Mouse (Mus musculus): ENCODE results near the gene Ddias. TPM values are rescaled to one million over a fixed set of nuclear protein-coding genes. Genes with fewer than 3 reads are reported as not detected.

Ddias gene
- polyA plus RNA-seq, 1 experiment: 0.20 TPM

DNA sequence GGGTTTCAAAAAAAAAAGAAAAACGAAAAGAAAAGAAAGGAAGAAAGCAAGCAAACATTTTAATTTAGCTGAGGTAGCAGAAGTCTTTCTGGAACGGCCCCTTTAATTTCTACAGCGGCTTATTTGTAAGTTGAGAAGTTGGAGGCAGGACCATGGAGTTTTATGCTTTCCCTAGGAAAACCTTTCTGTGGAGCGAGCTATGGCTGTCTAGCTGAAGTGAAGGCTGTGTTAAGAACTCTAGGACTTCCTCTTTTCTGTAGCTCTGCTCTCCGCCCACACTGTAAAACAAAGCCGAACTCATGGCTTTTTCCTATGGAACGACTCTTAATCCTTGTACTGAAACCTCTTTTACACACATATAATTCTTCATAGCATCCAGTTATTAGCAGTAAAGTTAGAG, 2.5 kb upstream of the Ddias start:
- no peak for TF ChIP-seq CTCF (IDR thresholded peaks at IDR 0.05; ENCODE audit: borderline replicate concordance, insufficient read depth, low read depth, low read length)
- TF ChIP-seq POLR2A (IDR thresholded peaks at IDR 0.05; ENCODE audit: borderline replicate concordance, insufficient read depth, low read length): no peak
- 55% methylated on average over 7 of the region's 7 CpGs for WGBS
- Histone ChIP-seq H3K4me1 (ENCODE audit: control insufficient read depth, insufficient read depth, low read length) (no peaks in the 10 kb centered on the region; the same call in 1 of the 2 replicates), H3K27ac (ENCODE audit: insufficient read depth, low read length) (no peak overlapping the region), H3K27me3 (ENCODE audit: control insufficient read depth, insufficient read depth, low read length) (no peaks in the 10 kb centered on the region), H3K4me3 (replicated peaks; ENCODE audit: insufficient read depth, low read depth, low read length) (no peak overlapping the region)
- DNase-seq: no peak

DNA sequence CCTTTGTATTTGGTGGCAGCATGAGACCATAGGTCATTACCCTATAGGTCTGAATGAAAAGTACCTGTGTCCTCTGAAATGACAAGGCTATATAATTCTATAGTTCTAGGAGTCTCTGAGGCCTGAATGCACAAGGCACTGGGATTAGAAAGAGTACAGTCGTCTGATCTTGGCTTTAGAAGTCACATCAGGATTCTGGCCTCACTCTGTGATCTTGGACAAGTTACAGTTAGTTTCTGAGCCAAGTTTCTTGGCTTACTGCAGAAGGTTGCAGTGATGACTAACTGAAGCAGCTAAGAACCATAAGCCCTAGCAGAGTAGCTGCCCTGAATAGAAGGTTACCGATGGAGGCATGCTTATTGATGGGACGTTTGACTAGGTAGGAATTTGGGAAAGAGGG, 2.0 kb upstream of the Ddias start:
- WGBS: 27% methylated on average over 3 of the region's 3 CpGs
- Histone ChIP-seq H3K27ac (ENCODE audit: insufficient read depth, low read length) (no peak overlapping the region), H3K4me1 (ENCODE audit: control insufficient read depth, insufficient read depth, low read length) (no peaks in the 10 kb centered on the region; the same call in 1 of the 2 replicates), H3K4me3 (replicated peaks; ENCODE audit: insufficient read depth, low read depth, low read length) (no peak overlapping the region), H3K27me3 (ENCODE audit: control insufficient read depth, insufficient read depth, low read length) (no peaks in the 10 kb centered on the region)
- DNase-seq: peak in 1 of 2 experiments; percentile 47
- TF ChIP-seq CTCF (IDR thresholded peaks at IDR 0.05; ENCODE audit: borderline replicate concordance, insufficient read depth, low read depth, low read length) (no peak), POLR2A (IDR thresholded peaks at IDR 0.05; ENCODE audit: borderline replicate concordance, insufficient read depth, low read length) (no peak)

DNA sequence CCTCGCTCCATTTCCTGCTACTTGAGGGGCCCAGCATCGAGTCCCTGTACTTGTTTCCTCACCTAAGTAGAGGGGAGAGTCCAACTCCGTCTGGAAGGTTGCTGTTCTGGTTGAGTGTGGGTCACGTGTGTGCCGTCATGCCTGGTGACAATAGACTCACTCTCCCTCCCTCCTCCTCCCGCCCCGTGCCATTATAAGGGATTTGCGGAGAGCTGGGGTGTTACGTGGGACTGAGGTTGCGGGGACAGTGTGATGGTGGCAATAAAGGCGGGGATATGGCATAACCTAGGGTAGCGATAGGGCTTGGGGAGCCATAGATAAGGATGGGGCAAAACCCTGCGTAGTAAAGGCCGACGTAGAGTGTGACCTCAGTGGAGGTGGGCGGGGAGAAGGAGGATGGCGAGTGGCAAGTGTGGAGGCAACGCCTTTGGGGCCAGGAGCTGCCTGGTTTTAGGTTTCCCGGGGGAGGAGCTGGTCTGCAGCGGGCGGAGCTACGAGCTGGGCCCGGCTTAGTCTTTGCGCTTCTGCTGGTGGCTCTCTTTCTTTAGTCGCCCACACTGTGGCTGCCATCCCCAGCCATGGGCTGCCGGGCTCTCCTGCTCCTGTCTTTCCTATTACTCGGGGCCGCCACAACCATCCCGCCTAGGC, 838 bp upstream of the Ddias start:
- DNase-seq: peak; percentile 93 to 95
- TF ChIP-seq CTCF (IDR thresholded peaks at IDR 0.05; ENCODE audit: borderline replicate concordance, insufficient read depth, low read depth, low read length) (no peak), POLR2A (IDR thresholded peaks at IDR 0.05; ENCODE audit: borderline replicate concordance, insufficient read depth, low read length) (peak; percentile 77; the same call in 1 of the 2 replicates)
- WGBS: under 1% methylated on average over 29 of the region's 29 CpGs
- Histone ChIP-seq H3K27me3 (ENCODE audit: control insufficient read depth, insufficient read depth, low read length) (no peaks in the 10 kb centered on the region), H3K4me3 (replicated peaks; ENCODE audit: insufficient read depth, low read depth, low read length) (peak overlapping the region; percentile 90), H3K4me1 (ENCODE audit: control insufficient read depth, insufficient read depth, low read length) (no peaks in the 10 kb centered on the region; the same call in 1 of the 2 replicates), H3K27ac (ENCODE audit: insufficient read depth, low read length) (peak overlapping the region; percentile 96)

DNA sequence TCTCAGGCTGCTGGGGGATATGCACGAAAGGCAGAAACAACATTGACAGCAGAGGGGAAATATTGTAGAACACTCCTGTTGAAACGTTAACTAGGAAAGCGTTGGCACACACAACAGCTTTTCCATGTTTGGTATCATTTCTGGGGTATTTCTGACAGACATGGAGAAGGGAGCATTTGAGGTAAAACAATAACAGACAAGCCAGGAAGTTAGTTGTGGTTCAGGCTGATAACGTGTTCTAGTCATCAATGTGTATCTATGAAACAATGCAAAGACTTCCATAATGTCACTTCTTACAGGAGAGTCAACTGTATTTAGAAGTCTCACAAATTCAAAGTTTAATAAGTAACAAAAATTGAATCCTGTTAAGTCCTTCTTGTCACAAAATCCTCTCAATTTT, 2.5 kb downstream of the Ddias start:
- 89% methylated on average over 4 of the region's 4 CpGs for WGBS
- Histone ChIP-seq H3K4me3 (replicated peaks; ENCODE audit: insufficient read depth, low read depth, low read length) (no peak overlapping the region), H3K27me3 (ENCODE audit: control insufficient read depth, insufficient read depth, low read length) (no peaks in the 10 kb centered on the region), H3K27ac (ENCODE audit: insufficient read depth, low read length) (no peak overlapping the region), H3K4me1 (ENCODE audit: control insufficient read depth, insufficient read depth, low read length) (no peaks in the 10 kb centered on the region; the same call in 1 of the 2 replicates)
- no peak for DNase-seq
- TF ChIP-seq POLR2A (IDR thresholded peaks at IDR 0.05; ENCODE audit: borderline replicate concordance, insufficient read depth, low read length): no peak
- TF ChIP-seq CTCF (IDR thresholded peaks at IDR 0.05; ENCODE audit: borderline replicate concordance, insufficient read depth, low read depth, low read length): no peak

DNA sequence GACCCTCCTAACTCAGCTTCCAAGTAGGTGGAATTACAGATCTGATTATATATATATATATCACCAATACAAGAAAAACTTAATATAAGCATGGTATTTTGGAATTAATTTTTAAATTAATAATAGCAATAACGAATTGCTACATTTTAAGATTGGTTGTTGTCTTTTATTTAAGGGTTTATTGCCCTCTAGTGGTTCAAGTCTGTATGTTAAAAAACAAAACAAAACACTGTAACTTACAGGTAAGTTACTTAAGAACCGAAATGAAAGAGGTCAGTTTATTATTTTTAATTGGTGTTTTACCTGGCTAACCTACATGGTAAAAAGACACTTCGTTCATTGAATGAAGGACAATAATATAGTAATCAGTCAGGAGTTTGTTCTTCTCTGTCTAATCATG, 3.9 kb downstream of the Ddias start:
- DNase-seq: no peak
- H3K27me3 ChIP-seq (ENCODE audit: control insufficient read depth, insufficient read depth, low read length): no peaks in the 10 kb centered on the region
- 47% methylated on average over 3 of the region's 3 CpGs for WGBS
- H3K4me1 ChIP-seq (ENCODE audit: control insufficient read depth, insufficient read depth, low read length): no peaks in the 10 kb centered on the region
- no peak overlapping the region for H3K4me3 ChIP-seq (replicated peaks; ENCODE audit: insufficient read depth, low read depth, low read length)
- TF ChIP-seq CTCF (IDR thresholded peaks at IDR 0.05; ENCODE audit: borderline replicate concordance, insufficient read depth, low read depth, low read length) (peak; percentile 35; the same call in 1 of the 2 replicates), POLR2A (IDR thresholded peaks at IDR 0.05; ENCODE audit: borderline replicate concordance, insufficient read depth, low read length) (no peak)
- H3K27ac ChIP-seq (ENCODE audit: insufficient read depth, low read length): no peak overlapping the region

DNA sequence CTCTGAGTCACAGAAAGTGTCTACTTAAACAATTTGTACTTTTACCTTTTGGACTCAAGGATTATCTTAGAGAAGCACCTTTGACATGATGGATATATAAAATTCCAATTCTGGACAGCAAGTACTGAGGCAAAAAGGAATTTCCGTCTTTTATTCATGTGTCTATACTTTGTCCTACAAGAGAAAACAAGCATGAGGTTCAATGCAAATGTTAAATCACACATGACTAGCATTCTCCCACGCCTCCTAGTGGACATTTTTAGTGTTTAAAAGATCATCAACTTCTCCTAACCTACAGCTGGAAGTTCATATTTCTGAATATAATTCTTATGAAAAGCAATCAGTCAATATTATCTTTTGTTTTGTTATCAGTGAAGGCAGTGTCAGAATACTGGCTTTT, 7.5 kb downstream of the Ddias start:
- Histone ChIP-seq H3K27me3 (ENCODE audit: control insufficient read depth, insufficient read depth, low read length) (no peaks in the 10 kb centered on the region), H3K27ac (ENCODE audit: insufficient read depth, low read length) (no peak overlapping the region), H3K4me3 (replicated peaks; ENCODE audit: insufficient read depth, low read depth, low read length) (no peak overlapping the region), H3K4me1 (ENCODE audit: control insufficient read depth, insufficient read depth, low read length) (no peaks in the 10 kb centered on the region)
- 16% methylated on average over 2 of the region's 2 CpGs for WGBS
- no peak for TF ChIP-seq POLR2A (IDR thresholded peaks at IDR 0.05; ENCODE audit: borderline replicate concordance, insufficient read depth, low read length)
- TF ChIP-seq CTCF (IDR thresholded peaks at IDR 0.05; ENCODE audit: borderline replicate concordance, insufficient read depth, low read depth, low read length): peak; percentile 37; the same call in 1 of the 2 replicates
- peak in 1 of 2 experiments; percentile 21 for DNase-seq

DNA sequence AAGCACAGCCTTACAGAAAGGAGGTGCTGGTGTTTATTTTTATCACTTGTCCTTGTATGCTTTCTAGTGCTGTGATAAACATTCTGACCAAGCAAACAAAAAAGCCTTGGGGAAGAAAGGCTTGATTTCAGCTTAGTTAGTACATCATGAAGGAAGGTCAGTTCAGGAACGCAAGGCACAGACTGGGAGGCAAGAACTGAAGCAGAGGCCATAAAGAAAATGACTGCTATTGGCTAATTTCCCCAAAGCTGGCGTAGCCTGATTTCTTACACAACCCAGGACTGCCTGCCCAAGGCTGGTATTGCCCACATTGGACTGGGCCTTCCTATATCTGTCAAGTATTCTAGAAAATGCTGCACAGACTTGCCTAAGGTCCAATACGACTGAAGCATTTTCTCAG, 25.8 kb downstream of the Ddias start:
- TF ChIP-seq POLR2A (IDR thresholded peaks at IDR 0.05; ENCODE audit: borderline replicate concordance, insufficient read depth, low read length) (no peak), CTCF (IDR thresholded peaks at IDR 0.05; ENCODE audit: borderline replicate concordance, insufficient read depth, low read depth, low read length) (no peak)
- no peak for DNase-seq
- H3K4me3 ChIP-seq (replicated peaks; ENCODE audit: insufficient read depth, low read depth, low read length): no peak overlapping the region
- H3K27ac ChIP-seq (ENCODE audit: insufficient read depth, low read length): no peak overlapping the region
- H3K4me1 ChIP-seq (ENCODE audit: control insufficient read depth, insufficient read depth, low read length): no peaks in the 10 kb centered on the region
- WGBS: 87% methylated on average over 3 of the region's 3 CpGs
- H3K27me3 ChIP-seq (ENCODE audit: control insufficient read depth, insufficient read depth, low read length): no peaks in the 10 kb centered on the region

DNA sequence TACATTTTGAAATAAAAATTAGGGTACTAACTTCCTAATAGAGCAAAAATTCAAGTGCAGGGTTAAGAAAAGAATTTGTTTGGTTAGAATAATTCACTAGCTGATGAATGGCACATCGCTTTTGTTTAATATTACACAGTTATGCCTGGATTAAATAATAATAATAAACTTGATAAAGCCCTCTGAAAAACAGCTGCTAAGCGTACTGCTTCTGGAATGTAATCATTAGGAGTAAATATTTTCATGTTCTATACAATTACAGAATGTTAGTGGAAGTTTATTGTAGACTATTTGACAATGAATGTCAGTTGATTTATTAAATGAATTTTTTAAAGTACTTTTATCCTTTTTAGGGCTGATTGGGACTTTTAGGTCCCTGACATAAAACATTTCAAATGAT, 31.8 kb downstream of the Ddias start:
- TF ChIP-seq CTCF (IDR thresholded peaks at IDR 0.05; ENCODE audit: borderline replicate concordance, insufficient read depth, low read depth, low read length) (no peak), POLR2A (IDR thresholded peaks at IDR 0.05; ENCODE audit: borderline replicate concordance, insufficient read depth, low read length) (no peak)
- no peak overlapping the region for H3K4me3 ChIP-seq (replicated peaks; ENCODE audit: insufficient read depth, low read depth, low read length)
- DNase-seq: no peak
- WGBS: 90% methylated on average over 2 of the region's 2 CpGs
- no peaks in the 10 kb centered on the region for H3K4me1 ChIP-seq (ENCODE audit: control insufficient read depth, insufficient read depth, low read length)
- H3K27ac ChIP-seq (ENCODE audit: insufficient read depth, low read length): no peak overlapping the region
- no peaks in the 10 kb centered on the region for H3K27me3 ChIP-seq (ENCODE audit: control insufficient read depth, insufficient read depth, low read length)
